Mouse (Mus musculus): ENCODE data around the gene Sall4. TPM values are rescaled to one million over a fixed set of nuclear protein-coding genes. Genes with fewer than 3 reads are reported as not detected.
"Not testable (repeated sequence)": the region's sequence is repeated elsewhere in the genome, so short reads cannot be mapped to it uniquely, and the experiment has no call there.

Sall4 gene
- polyA plus RNA-seq, 1 experiment from 2014 or later: 0.88 TPM

GRCm38 (mm10) chr2:168769259-168769658 is 1.5 kb upstream of the Sall4 start:
- H3K9me3 ChIP-seq: no peaks in the 10 kb centered on the region
- no peak overlapping the region for H3K9ac ChIP-seq (replicated peaks)
- H3K27me3 ChIP-seq: peaks cover 52% of the 10 kb centered on the region
- H3K4me2 ChIP-seq (replicated peaks): no peak overlapping the region
- no peak overlapping the region for H3K27ac ChIP-seq (replicated peaks)
- no peak for ATAC-seq (replicated peaks)
- H3K4me3 ChIP-seq: no peak overlapping the region
- 33% methylated on average over 8 of the region's 8 CpGs for WGBS
- no peaks in the 10 kb centered on the region for H3K36me3 ChIP-seq
- H3K4me1 ChIP-seq: peaks cover 31% of the 10 kb centered on the region

DNA sequence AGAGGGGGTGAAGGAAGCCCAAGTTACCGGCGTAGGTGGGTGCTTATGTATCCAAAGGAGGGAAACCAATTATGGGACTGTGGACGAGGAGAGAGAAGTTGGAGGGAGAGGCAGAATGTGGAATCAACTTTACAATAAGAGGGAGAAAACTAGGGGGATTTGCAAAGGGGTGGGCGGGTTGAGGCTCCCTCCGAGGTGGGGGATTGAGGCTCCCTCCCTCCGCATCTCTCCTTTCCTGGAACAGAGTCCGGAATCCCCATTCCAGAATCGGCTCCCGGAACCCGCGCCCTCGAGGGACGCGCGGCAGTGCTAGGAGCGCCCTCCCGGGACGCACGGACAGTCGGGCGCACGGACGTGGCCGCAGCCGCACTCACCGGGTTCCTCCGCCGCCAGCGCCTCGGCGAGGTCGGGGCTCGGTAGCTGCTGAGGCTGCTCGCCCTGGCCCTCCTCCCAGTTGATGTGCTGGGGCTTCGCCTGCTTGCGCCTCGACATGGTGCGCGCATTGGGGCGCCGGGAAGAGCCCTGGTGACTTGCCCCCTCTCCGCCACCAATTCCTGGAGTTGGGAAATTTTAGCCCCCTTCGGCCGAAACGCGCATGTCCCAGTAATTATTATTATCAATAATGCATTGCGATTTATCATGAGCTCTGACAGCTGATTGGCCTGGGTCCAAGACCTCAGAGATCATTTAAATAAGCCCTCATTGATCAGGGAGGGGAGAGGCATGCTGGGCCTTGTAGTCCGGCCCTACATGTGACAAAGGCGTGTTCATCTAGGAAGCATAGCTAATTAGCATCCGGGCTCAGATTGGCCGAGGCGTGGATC is 993 bp downstream of the Sall4 start:
- Histone ChIP-seq H3K27ac (replicated peaks) (no peak overlapping the region), H3K27me3 (peaks cover 62% of the 10 kb centered on the region), H3K4me1 (peaks cover 49% of the 10 kb centered on the region), H3K4me2 (replicated peaks) (peak overlapping the region; percentile 80), H3K9ac (replicated peaks) (peak overlapping the region; percentile 39), H3K4me3 (peak overlapping the region; percentile 48), H3K9me3 (no peaks in the 10 kb centered on the region), H3K36me3 (no peaks in the 10 kb centered on the region)
- peak; percentile 76 for ATAC-seq (replicated peaks)
- under 1% methylated on average over 45 of the region's 52 CpGs for WGBS

GRCm38 (mm10) chr2:168765696-168766537 is 1.8 kb downstream of the Sall4 start:
- WGBS: under 1% methylated on average over 63 of the region's 65 CpGs
- no peak for ATAC-seq (replicated peaks)

GRCm38 (mm10) chr2:168765065-168765681 is 2.6 kb downstream of the Sall4 start:
- Histone ChIP-seq H3K36me3 (no peaks in the 10 kb centered on the region), H3K27me3 (peaks cover 62% of the 10 kb centered on the region), H3K4me3 (peak overlapping the region; percentile 48), H3K4me1 (peaks cover 49% of the 10 kb centered on the region), H3K9me3 (no peaks in the 10 kb centered on the region), H3K4me2 (replicated peaks) (peak overlapping the region; percentile 80), H3K9ac (replicated peaks) (peak overlapping the region; percentile 49; the same call in 1 of the 2 replicates), H3K27ac (replicated peaks) (peak overlapping the region; percentile 11; the same call in 1 of the 2 replicates)
- 0 out of 2 replicates have a peak, but pooled peaks have one; percentile 18 for ATAC-seq (replicated peaks)
- WGBS: under 1% methylated on average over 32 of the region's 32 CpGs

More at GRCm38 (mm10) chr2:168765696-168766537, 1.8 kb downstream of the Sall4 start:
- peak overlapping the region; percentile 80 for H3K4me2 ChIP-seq (replicated peaks)
- H3K4me3 ChIP-seq: peak overlapping the region; percentile 48
- no peaks in the 10 kb centered on the region for H3K36me3 ChIP-seq
- H3K4me1 ChIP-seq: peaks cover 49% of the 10 kb centered on the region
- no peaks in the 10 kb centered on the region for H3K9me3 ChIP-seq
- peak overlapping the region; percentile 49 for H3K9ac ChIP-seq (replicated peaks)
- peaks cover 62% of the 10 kb centered on the region for H3K27me3 ChIP-seq
- H3K27ac ChIP-seq (replicated peaks): no peak overlapping the region

GRCm38 (mm10) chr2:168764460-168764867 is 3.3 kb downstream of the Sall4 start:
- peak overlapping the region; percentile 48 for H3K4me3 ChIP-seq
- no peak for ATAC-seq (replicated peaks)
- H3K36me3 ChIP-seq: no peaks in the 10 kb centered on the region
- peaks cover 57% of the 10 kb centered on the region for H3K27me3 ChIP-seq
- H3K27ac ChIP-seq (replicated peaks): no peak overlapping the region
- H3K9me3 ChIP-seq: no peaks in the 10 kb centered on the region
- H3K4me1 ChIP-seq: peaks cover 49% of the 10 kb centered on the region
- 4% methylated on average over 9 of the region's 9 CpGs for WGBS
- peak overlapping the region; percentile 80 for H3K4me2 ChIP-seq (replicated peaks)
- no peak overlapping the region for H3K9ac ChIP-seq (replicated peaks)

DNA sequence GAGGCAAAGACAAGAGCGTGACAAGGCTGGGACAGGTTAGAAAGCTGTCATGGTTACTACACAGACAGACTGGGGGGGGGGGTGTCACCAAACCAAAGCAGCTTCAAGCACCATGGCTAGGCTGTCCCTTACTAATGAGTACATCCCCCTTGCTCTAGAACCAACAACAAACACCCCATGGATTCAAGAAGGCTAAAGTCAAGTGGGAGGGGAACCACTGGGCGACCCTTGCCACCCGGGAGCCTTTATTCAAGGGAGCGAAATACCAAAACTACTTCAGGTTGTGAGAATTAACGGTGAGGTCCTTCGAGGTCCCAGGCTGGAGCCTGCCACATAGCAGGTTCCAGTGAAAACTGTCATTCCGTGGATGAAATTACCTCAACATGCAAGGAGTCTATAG is 4.0 kb downstream of the Sall4 start:
- Histone ChIP-seq H3K27ac (replicated peaks) (no peak overlapping the region), H3K4me3 (peak overlapping the region; percentile 48)

GRCm38 (mm10) chr2:168762411-168762815 is 5.3 kb downstream of the Sall4 start:
- no peaks in the 10 kb centered on the region for H3K9me3 ChIP-seq
- WGBS: 1% methylated on average over 12 of the region's 12 CpGs
- peaks cover 49% of the 10 kb centered on the region for H3K4me1 ChIP-seq
- peak overlapping the region; percentile 14; the same call in 1 of the 2 replicates for H3K4me3 ChIP-seq
- H3K27me3 ChIP-seq: peaks cover 37% of the 10 kb centered on the region
- H3K4me2 ChIP-seq (replicated peaks): peak overlapping the region; percentile 30
- no peak for ATAC-seq (replicated peaks)
- peak overlapping the region; percentile 25 for H3K9ac ChIP-seq (replicated peaks)
- H3K27ac ChIP-seq (replicated peaks): no peak overlapping the region
- H3K36me3 ChIP-seq: no peaks in the 10 kb centered on the region

More for the DNA sequence above, 4.0 kb downstream of the Sall4 start:
- Histone ChIP-seq H3K9me3 (no peaks in the 10 kb centered on the region), H3K4me2 (replicated peaks) (peak overlapping the region; percentile 80), H3K27me3 (peaks cover 51% of the 10 kb centered on the region), H3K4me1 (peaks cover 49% of the 10 kb centered on the region), H3K36me3 (no peaks in the 10 kb centered on the region), H3K9ac (replicated peaks) (no peak overlapping the region)
- no peak for ATAC-seq (replicated peaks)
- WGBS: 4% methylated on average over 7 of the region's 7 CpGs

DNA sequence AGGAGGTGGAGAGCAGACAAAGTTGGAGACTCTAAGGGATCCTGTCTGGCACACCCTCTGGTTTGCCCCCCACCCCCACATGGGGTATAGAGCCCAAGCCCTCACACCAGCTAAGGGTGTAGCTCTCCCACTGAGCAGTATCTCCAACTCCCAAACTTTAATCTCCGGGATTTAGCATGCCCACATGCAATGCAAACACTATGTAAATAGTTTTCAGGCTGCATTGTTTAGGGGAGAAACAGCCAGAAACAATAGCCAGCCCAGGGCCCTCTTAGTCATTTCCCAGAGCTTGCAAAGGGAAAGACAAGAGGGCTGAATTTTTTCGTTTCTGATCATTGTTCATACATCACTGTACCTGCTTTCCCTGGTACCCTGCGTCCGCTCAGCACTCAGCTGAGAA is 5.8 kb downstream of the Sall4 start:
- Histone ChIP-seq H3K4me2 (replicated peaks) (peak overlapping the region; percentile 30), H3K27me3 (peaks cover 33% of the 10 kb centered on the region), H3K36me3 (no peaks in the 10 kb centered on the region), H3K9ac (replicated peaks) (peak overlapping the region; percentile 25; the same call in 1 of the 2 replicates), H3K9me3 (no peaks in the 10 kb centered on the region), H3K4me1 (peaks cover 45% of the 10 kb centered on the region), H3K27ac (replicated peaks) (no peak overlapping the region), H3K4me3 (peak overlapping the region; percentile 14; the same call in 1 of the 2 replicates)
- ATAC-seq (replicated peaks): no peak
- 4% methylated on average over 4 of the region's 4 CpGs for WGBS

DNA sequence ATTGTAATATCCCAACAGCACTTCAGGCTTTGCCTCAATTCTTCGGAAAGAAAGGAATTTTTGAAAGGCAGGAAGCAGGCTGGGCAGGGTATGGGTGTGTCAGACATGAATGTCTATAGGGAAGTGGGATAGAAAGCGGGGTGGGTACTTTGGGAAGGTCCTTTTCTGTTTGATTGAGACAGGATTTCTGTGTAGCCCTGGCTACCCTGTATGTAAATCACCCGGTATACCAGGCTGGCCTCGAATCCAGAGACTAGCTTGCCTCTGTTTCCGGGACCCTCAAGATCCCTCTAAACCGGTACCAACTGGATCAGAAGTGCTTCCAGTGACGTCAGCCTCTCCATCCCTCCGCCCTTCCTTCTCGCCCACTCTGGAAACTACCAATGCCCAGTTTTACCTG is 6.6 kb downstream of the Sall4 start:
- Histone ChIP-seq H3K9ac (replicated peaks) (no peak overlapping the region), H3K4me1 (peaks cover 37% of the 10 kb centered on the region), H3K27ac (replicated peaks) (no peak overlapping the region), H3K27me3 (peaks cover 27% of the 10 kb centered on the region), H3K4me3 (no peak overlapping the region), H3K4me2 (replicated peaks) (no peak overlapping the region), H3K9me3 (no peaks in the 10 kb centered on the region), H3K36me3 (no peaks in the 10 kb centered on the region)
- no peak for ATAC-seq (replicated peaks)
- 83% methylated on average over 9 of the region's 9 CpGs for WGBS

DNA sequence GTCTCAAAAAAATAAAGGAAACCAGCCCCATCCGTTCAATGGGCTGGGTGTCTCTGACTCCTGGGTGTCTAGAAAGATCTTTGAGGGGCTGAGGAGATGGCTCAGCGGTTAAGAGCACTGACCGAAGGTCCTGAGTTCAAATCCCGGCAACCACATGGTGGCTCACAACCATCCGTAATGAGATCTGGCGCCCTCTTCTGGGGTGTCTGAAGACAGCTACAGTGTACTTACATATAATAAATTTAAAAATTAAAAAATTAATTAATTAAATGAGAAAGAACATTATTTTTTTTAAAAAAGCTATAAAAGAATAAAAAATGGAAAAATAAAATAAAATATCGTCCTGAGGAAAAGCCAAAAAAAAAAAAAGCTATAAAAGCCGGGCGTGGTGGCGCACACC is 23.3 kb downstream of the Sall4 start:
- H3K4me1 ChIP-seq; H3K27me3 ChIP-seq; H3K4me2 ChIP-seq (replicated peaks); H3K9ac ChIP-seq (replicated peaks); H3K9me3 ChIP-seq; H3K27ac ChIP-seq (replicated peaks); H3K36me3 ChIP-seq; H3K4me3 ChIP-seq; ATAC-seq (replicated peaks): not testable (repeated sequence)
- WGBS: 88% methylated on average over 10 of the region's 10 CpGs

DNA sequence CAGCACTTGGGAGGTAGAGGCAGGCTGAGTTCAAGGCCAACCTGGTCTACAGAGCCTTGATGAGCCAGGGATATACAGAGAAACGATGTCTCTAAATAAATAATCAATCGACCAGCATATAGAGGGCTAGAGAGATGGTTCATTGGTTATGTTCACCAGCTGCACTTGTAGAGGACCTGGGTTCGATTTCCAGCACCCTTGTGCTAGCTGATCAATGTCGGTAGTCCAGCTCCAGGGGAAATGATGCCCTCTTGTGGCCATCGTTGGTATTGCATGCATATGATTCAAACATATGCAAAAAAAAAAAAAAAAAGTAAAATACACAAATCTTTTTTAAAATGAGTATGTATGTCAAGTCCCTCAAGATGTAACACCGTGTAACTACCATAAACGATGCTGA is 25.1 kb downstream of the Sall4 start:
- Histone ChIP-seq H3K27me3 (no peaks in the 10 kb centered on the region), H3K36me3 (no peaks in the 10 kb centered on the region), H3K9ac (replicated peaks) (no peak overlapping the region), H3K4me2 (replicated peaks) (peak overlapping the region; percentile 67), H3K4me3 (peak overlapping the region; percentile 96), H3K27ac (replicated peaks) (peak overlapping the region; percentile 97), H3K9me3 (no peaks in the 10 kb centered on the region), H3K4me1 (peaks cover 10% of the 10 kb centered on the region; the same call in 1 of the 2 replicates)
- no peak; the same call in 1 of the 2 replicates for ATAC-seq (replicated peaks)
- WGBS: 16% methylated on average over 7 of the region's 7 CpGs
